Mouse (Mus musculus): ENCODE measurements around the gene Peli2.

Peli2 gene

DNA sequence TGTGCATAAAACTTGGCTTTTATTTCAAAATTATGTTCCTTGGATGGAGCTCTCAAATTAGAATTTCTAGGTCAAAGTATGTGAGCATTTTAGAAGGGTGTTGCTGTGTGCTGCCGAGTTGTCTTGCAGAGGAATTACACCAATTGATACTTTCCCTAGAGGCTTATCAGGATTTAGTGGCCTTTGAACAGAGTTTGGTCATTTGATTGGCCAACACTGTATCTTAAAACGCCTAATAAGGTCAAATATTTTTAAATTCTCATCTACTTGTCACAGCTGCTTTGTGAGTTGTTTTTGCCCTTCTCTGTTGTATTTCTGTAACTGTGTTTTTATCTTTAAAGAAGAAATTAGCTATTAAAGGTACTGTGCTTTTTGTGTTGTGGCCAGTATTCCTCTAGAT is 32.4 kb downstream of the Peli2 start:
- DNase-seq (ENCODE audit: low spot score): no peak

GRCm38 (mm10) chr14:48153865-48154511 is 33.4 kb downstream of the Peli2 start:
- no peak for DNase-seq (ENCODE audit: low spot score)

DNA sequence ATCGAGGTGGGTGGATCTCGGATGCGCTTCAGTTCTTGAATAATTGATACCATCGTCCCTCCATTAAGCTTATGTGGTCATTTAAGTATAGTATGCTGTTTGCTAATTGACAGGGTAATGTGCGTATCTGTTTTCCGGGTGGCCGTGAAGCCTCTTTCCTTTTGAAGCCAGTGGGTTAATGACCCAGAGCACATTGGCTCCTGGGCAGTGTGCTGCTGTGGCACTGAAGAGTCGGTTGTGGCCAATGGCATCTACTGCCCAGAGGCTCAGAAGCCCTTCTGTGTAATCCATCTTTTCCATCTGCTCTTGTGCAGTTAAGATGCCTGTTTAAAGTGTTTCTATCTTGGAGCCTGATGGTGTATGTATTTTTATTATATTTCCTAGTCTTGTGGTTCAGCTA is 34.0 kb downstream of the Peli2 start:
- DNase-seq (ENCODE audit: low spot score): no peak

GRCm38 (mm10) chr14:48155153-48155552 is 34.5 kb downstream of the Peli2 start:
- DNase-seq (ENCODE audit: low spot score): no peak

DNA sequence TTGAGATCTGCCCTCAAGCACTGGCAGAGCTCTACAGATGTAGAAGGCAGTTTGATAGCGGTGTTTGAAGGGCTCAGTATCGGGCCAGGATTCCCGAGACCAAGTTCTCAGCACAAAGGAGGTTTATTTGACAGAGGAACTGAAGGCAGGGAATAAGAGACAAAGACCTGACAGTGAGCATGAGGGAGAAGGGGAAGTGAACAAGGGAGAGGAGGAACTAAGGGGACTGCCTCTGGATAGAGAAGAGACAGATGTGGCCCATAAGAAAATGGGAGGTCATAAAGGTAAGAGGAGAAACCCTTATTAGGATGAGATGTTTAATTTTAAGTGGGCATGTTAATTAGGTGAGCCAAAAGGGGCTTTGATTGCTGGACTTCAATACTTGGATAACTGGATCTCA is 36.5 kb downstream of the Peli2 start:
- DNase-seq (ENCODE audit: low spot score): no peak

GRCm38 (mm10) chr14:48157835-48158234 is 37.2 kb downstream of the Peli2 start:
- no peak for DNase-seq (ENCODE audit: low spot score)

- DNase-seq (ENCODE audit: low spot score): no peak
These were observed 38.8 kb downstream of the Peli2 start for GRCm38 (mm10) chr14:48159401-48159800.

GRCm38 (mm10) chr14:48162446-48162845 is 41.8 kb downstream of the Peli2 start:
- DNase-seq (ENCODE audit: low spot score): peak; percentile 22

DNA sequence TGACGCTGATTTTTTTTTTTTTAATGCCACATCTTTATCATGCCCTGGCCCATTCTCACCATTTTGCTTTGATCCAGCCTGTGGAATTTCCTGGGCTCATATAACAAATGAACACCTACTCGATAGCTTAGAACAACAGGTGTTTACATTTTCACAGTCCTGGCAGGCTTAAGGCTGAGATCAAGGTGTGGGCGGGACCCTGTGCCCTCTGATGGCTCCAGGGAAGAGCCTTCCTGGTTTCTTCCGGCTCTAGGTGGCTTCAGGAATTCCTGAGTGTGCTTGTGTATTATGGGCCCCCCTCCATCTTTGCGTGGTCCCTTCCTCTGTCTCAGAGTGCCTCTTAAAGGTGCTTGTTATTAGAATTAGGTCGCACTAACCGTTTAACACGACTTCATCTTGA is 44.3 kb downstream of the Peli2 start:
- DNase-seq (ENCODE audit: low spot score): no peak

DNA sequence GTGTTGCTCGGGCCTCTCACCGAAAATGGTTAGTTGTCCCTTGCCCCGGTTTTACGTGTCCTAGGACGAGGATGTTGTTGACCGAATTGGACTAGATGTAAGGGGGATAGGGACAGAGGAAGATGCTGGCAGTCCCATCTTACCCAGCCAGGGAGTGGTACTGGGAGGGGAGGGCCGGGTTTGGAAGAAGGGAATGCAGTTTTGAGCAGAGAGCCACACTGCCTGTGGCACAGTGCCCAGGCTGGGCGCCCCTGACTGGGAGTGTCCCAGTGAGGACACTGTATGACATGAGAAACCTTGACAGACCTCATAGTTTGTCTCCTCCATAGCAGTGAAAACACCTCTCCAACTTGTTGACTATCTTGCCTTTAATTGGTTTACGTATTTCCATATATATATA is 45.8 kb downstream of the Peli2 start:
- DNase-seq (ENCODE audit: low spot score): no peak

DNA sequence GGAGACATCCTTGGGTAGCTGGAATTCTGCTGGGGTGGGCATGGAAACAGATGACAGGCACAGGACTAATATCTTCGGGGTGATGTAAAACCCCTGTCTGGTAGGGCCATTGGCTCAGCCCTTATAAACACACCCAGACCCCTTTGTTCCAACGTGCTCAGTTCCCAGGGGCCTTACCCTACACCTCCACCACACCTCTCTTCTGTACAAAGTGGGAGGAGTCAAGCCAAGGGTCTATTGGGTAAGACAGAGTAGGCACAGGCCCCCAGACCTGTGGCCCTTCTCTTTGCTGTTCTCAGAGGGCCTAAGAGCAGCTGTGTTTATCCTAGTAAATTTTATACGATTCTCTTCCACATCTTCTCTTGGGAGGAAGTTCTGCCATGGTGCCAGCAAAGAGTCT is 46.4 kb downstream of the Peli2 start:
- DNase-seq (ENCODE audit: low spot score): no peak

- no peak for DNase-seq (ENCODE audit: low spot score)
These were observed 47.5 kb downstream of the Peli2 start for GRCm38 (mm10) chr14:48168116-48168515.

GRCm38 (mm10) chr14:48169970-48170369 is 49.3 kb downstream of the Peli2 start:
- no peak for DNase-seq (ENCODE audit: low spot score)

DNA sequence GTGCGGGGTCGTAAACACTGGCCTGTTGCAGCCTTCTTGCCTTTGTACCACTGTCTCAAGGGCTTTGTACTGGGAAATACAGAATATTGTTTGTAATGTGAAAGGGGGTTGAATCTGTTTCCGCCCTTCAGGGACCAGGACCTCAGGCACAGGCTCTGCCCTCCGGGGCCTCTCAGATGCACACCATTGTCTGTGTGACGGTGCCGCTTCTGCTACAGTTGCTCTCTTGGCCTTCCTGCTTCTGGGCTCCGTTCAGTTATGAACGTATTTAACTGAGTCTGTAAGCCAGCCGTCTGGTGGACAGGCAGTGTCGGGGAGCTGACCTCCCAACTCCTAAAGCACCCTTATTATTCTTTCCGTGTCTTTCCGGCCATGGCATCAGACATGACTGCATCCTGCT is 50.6 kb downstream of the Peli2 start:
- no peak for DNase-seq (ENCODE audit: low spot score)

DNA sequence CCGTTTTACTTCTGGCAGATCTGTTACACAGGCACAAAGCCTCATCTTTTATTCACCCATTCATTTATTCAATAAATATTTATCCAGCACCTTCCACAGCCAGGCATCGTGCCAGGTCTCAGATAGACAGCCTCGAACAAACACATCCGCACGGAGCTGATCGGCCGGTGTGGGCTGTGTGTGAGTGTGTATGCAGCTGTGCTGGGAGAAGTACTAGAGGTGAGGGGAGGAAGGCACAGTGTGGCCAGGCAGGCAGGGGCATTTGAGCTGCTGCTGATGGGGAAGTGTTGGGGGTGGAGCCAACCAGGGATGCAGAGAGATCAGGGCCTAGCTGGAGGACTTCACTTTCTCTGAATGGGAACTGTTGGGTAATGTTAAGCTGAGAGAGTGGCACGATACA is 51.4 kb downstream of the Peli2 start:
- no peak for DNase-seq (ENCODE audit: low spot score)

GRCm38 (mm10) chr14:48172876-48173275 is 52.3 kb downstream of the Peli2 start:
- DNase-seq (ENCODE audit: low spot score): no peak

GRCm38 (mm10) chr14:48173840-48174239 is 53.2 kb downstream of the Peli2 start:
- no peak for DNase-seq (ENCODE audit: low spot score)

GRCm38 (mm10) chr14:48174356-48174755 is 53.7 kb downstream of the Peli2 start:
- DNase-seq (ENCODE audit: low spot score): peak; percentile 31

DNA sequence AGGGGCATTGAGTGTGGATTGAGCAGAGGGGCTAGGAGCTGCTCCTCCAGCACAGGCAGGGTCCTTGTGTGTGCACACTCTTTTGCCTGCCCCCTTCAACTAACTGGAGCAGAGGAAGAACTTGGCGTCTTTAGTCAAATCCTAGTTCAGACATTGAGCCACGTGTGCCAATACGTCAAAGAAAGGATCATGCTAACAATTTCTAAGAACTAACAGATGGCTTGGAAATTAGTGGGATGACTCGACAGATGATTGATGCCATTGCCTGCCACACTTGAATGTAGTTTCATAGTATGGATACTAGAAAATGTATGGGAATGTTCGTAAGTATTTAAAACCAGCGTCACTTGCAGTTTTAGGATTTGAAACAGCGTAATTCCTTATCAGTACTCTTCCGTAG is 54.5 kb downstream of the Peli2 start:
- no peak for DNase-seq (ENCODE audit: low spot score)

- no peak for DNase-seq (ENCODE audit: low spot score)
These were observed 57.8 kb downstream of the Peli2 start for GRCm38 (mm10) chr14:48178304-48178995.

DNA sequence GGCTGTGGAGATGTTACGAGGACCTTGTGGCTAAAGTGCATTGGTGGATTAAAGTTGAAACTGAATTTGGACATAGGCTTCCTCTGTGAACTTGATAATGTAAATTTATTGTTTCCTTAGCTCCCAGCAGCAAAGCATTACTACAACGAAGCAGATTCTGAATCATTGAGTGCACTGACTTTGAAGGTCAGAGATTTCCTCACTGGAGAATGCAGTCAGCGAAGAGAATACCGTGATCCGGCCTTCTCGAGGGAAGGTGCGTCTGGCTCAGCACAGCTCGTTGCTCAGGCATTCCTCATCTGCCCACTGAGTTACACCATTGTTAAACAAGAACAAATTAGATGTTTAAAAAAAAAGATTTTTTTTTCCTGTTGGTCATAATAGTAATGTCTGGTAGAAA is 58.4 kb downstream of the Peli2 start:
- DNase-seq (ENCODE audit: low spot score): no peak

- no peak for DNase-seq (ENCODE audit: low spot score)
These were observed 65.7 kb downstream of the Peli2 start for GRCm38 (mm10) chr14:48186302-48186701.

DNA sequence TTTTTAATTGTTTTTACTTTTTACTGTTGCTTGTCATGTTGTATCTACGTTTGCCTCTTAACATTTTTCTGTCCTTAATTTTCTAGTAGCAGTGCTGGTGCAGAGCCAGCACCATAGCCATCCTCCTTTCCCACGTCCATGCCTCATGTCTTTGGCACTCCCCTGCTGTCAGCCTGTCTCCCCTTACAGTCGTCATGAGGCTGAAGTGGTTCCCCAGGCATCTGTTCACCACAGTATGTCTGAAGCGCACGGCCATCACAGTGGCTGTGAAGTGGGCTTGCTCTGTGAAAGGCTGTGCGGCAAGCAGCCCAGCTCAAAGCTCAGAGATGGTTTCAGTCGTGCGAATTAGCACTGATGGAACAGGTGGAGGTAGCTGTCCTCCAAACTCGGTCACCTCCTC is 66.5 kb downstream of the Peli2 start:
- no peak for DNase-seq (ENCODE audit: low spot score)

DNA sequence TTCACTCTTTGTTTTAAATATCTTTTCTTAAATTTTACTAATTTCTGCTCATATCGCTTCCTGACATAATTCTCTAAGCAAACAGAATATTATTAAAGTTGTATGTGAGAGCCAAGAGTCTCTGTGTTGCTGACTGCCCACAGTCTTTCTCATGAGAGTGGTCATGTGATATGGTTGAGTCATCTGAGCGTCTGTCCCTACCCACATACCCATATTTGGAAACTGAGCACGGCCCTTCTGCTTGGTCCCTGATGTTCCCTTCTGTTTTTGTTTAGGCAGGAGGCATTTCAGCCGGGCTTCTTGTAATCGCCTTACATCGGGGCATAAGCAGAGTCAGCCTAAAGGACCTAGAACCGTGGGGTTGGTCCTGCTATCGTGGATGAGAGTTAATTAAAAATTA is 68.7 kb downstream of the Peli2 start:
- DNase-seq (ENCODE audit: low spot score): no peak
